Mouse (Mus musculus) heart, postnatal 4 days (tissue): ENCODE data around the gene Mpv17. TPM values are rescaled to one million over a fixed set of nuclear protein-coding genes. Genes with fewer than 3 reads are reported as not detected.
A peak's percentile ranks its signal among the peaks of the same experiment; 100 is the strongest.

Source experiments
- DNase-seq: peaks from one replicate; pipeline ENCODE4 v3.0.0; 2021
- total RNA-seq, 2 experiments: library from RNA; stranded (reverse); gene quantifications; 2 replicates each; pipeline ENCODE4 v1.2.3; 2021

Mpv17 gene
- total RNA-seq, 2 experiments from 2014 or later: 50.1 to 50.8 TPM

GRCm38 (mm10) chr5:31105814-31106335 lies 48.2 kb downstream of the Mpv17 start, which contains the start of gene Dnajc5g:
Gene Dnajc5g (plus strand): TSS chr5:31106285.
- DNase-seq: no peak

GRCm38 (mm10) chr5:31095711-31096480 lies 58.2 kb downstream of the Mpv17 start:
- no peak for DNase-seq

GRCm38 (mm10) chr5:31094799-31095691 lies 59.0 kb downstream of the Mpv17 start:
- DNase-seq: peak; percentile 78

- no peak for DNase-seq
Observed at GRCm38 (mm10) chr5:31094100-31094798, 59.8 kb downstream of the Mpv17 start.

- peak; percentile 40 for DNase-seq
Observed at GRCm38 (mm10) chr5:31093151-31094041, 60.7 kb downstream of the Mpv17 start.

- no peak for DNase-seq
Observed at GRCm38 (mm10) chr5:31092231-31092975, 61.6 kb downstream of the Mpv17 start.

Other genes with a start within 250 kb of the Mpv17 start
- gene Ost4, start 246.5 kb downstream of the Mpv17 start, total RNA-seq: 100 to 1,000 TPM; 170 TPM
- gene Emilin1, start 240.8 kb downstream of the Mpv17 start, total RNA-seq: 10 to 100 TPM; 83.4 to 93.2 TPM
- gene Khk, start 232.8 kb downstream of the Mpv17 start, total RNA-seq: 1 to 10 TPM; 6.4 to 9.2 TPM
- gene Cgref1, start 208.7 kb downstream of the Mpv17 start, total RNA-seq: under 1 TPM; 0.67 to 0.77 TPM
- gene Preb, start 193.9 kb downstream of the Mpv17 start, total RNA-seq: 10 to 100 TPM; 62.3 to 68.4 TPM
- gene Tcf23, start 185.6 kb downstream of the Mpv17 start, total RNA-seq: under 1 TPM; 0.23 to 0.26 TPM
- gene Atraid, start 105.9 kb downstream of the Mpv17 start, total RNA-seq: 10 to 100 TPM; 46.0 to 53.7 TPM
- 1 to 10 TPM; 7.0 to 7.2 TPM for gene Slc5a6, start 105.3 kb downstream of the Mpv17 start, total RNA-seq
- gene Cad, start 99.5 kb downstream of the Mpv17 start, total RNA-seq: 10 to 100 TPM; 33.5 to 40.7 TPM
- not detected for gene Dnajc5g, start 48.0 kb downstream of the Mpv17 start, total RNA-seq
- gene Slc30a3, start 46.0 kb downstream of the Mpv17 start, total RNA-seq: under 1 TPM in 1 of 2 experiments, not detected in 1; 0.24 TPM
- gene Trim54, start 37.5 kb downstream of the Mpv17 start, total RNA-seq: 10 to 100 TPM; 33.4 to 35.6 TPM
- gene Ucn, start 15.4 kb downstream of the Mpv17 start, total RNA-seq: not detected
- gene Gm29609, start 25.7 kb upstream of the Mpv17 start, total RNA-seq: 1 to 10 TPM in 1 of 2 experiments, under 1 TPM in 1; 0.86 to 1.1 TPM
- 10 to 100 TPM; 47.3 to 55.7 TPM for gene Gtf3c2, start 25.9 kb upstream of the Mpv17 start, total RNA-seq
- 10 to 100 TPM; 88.3 to 88.7 TPM for gene Snx17, start 39.0 kb upstream of the Mpv17 start, total RNA-seq
- gene Eif2b4, start 39.2 kb upstream of the Mpv17 start, total RNA-seq: 10 to 100 TPM; 38.6 to 39.4 TPM
- gene Zfp513, start 48.1 kb upstream of the Mpv17 start, total RNA-seq: 10 to 100 TPM; 13.7 to 14.4 TPM
- gene Ppm1g, start 66.4 kb upstream of the Mpv17 start, total RNA-seq: 10 to 100 TPM; 94.7 to 97.0 TPM
- 10 to 100 TPM; 88.1 to 90.0 TPM for gene Nrbp1, start 86.6 kb upstream of the Mpv17 start, total RNA-seq
- not detected for gene Gm9970, start 87.0 kb upstream of the Mpv17 start, total RNA-seq
- gene Krtcap3, start 97.4 kb upstream of the Mpv17 start, total RNA-seq: 1 to 10 TPM; 2.4 to 3.1 TPM
- gene Ift172, start 136.9 kb upstream of the Mpv17 start, total RNA-seq: 10 to 100 TPM; 27.1 to 38.4 TPM
- gene Fndc4, start 141.8 kb upstream of the Mpv17 start, total RNA-seq: 1 to 10 TPM; 6.6 to 7.8 TPM
- not detected for gene Gckr, start 143.2 kb upstream of the Mpv17 start, total RNA-seq